Mouse (Mus musculus): Measurements from ENCODE around the gene Gm45713. TPM values are rescaled to one million over a fixed set of nuclear protein-coding genes. Genes with fewer than 3 reads are reported as not detected.
"Not testable (repeated sequence)": the region's sequence is repeated elsewhere in the genome, so short reads cannot be mapped to it uniquely, and the experiment has no call there.

The Gm45713 gene
- polyA plus RNA-seq, 1 experiment from 2014 or later = 0.19 TPM

DNA sequence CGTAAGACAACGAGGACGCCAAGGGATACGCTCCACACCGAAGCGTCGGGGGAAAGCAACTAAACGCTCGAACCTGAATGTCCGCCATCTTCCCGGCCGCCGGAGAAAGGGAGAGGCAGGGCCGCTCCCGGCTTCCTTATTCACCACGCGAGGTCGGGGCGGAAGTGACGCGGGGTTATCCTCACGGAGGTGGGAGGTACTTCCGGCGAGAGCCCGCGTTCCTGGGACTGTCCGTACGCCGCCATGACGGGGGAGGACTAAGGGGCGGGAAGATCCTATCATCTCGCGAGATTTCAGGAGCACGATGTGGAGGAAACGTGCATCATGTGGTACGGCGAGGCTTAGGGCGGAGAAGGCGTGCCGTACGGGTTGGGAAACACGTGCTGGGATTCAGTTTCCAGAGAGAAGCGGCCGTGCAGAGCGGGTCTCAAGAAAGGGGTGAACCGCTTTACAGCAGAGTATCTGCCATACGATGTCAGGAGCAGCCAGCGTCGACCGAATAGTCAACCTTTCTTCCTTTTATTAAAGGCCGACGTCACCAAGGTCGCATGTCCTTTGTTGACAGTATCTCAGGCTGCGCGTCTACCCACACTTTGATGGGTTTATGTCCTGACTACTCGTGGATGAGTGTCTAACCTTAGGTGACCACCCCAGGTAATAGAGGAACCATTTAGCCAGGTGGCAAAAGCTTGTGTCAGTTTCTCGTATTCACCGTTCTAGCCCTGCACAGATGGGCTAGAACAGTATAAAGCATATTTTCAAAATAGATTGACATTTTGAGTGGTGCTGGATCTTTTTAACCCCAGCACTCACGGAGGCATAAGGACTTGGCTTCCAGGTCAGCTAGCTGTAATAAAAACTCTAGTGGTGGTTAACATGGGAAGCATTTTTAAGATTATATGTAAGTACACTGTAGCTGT lies 11.5 kb downstream of the Gm45713 start, which contains the start of gene Rps11:
Gene Rps11, minus strand, starts transcription at position 216 of the 920 bp plus-strand sequence.
- H3K27ac ChIP-seq (replicated peaks) = peak within 1 kb of the TSS; percentile 95
- peak; percentile 100 for DNase-seq (ENCODE audit: low spot score)
- peaks cover 61% of the 10 kb centered on the region for H3K4me1 ChIP-seq
- peak within 1 kb of the TSS; percentile 95 for H3K4me3 ChIP-seq
- H3K36me3 ChIP-seq = peaks cover 75% of the 10 kb centered on the region
- H3K9me3 ChIP-seq (replicated peaks) = no peaks in the 10 kb centered on the region
- H3K27me3 ChIP-seq (ENCODE audit: low read depth, poor library complexity, severe bottlenecking) = no peaks in the 10 kb centered on the region
- WGBS = 1% methylated on average over 59 of the region's 59 CpGs

DNA sequence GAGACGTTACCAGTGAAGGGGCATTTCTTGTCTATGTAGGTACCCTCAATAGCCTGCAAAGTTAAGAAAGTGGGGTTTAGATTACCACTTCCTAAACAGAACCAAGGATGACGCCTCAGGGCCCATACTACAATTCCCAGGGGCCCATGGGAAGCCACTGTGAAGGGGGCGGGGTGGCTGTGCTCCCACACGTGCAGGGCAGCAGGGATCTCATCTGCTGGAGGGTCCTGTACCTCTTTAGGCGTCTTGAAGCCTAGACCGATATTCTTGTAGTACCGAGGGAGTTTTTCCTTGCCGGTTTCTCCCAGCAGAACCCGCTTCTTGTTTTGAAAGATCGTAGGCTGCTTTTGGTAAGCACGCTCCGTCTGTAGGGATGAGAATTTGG lies 12.9 kb downstream of the Gm45713 start:
- Histone ChIP-seq H3K4me1 (peaks cover 58% of the 10 kb centered on the region), H3K36me3 (peaks cover 89% of the 10 kb centered on the region), H3K27me3 (ENCODE audit: low read depth, poor library complexity, severe bottlenecking) (no peaks in the 10 kb centered on the region), H3K27ac (replicated peaks) (peak overlapping the region; percentile 95), H3K4me3 (peak overlapping the region; percentile 95), H3K9me3 (replicated peaks) (no peaks in the 10 kb centered on the region)
- no peak for DNase-seq (ENCODE audit: low spot score)
- 30% methylated on average over 12 of the region's 12 CpGs for WGBS

DNA sequence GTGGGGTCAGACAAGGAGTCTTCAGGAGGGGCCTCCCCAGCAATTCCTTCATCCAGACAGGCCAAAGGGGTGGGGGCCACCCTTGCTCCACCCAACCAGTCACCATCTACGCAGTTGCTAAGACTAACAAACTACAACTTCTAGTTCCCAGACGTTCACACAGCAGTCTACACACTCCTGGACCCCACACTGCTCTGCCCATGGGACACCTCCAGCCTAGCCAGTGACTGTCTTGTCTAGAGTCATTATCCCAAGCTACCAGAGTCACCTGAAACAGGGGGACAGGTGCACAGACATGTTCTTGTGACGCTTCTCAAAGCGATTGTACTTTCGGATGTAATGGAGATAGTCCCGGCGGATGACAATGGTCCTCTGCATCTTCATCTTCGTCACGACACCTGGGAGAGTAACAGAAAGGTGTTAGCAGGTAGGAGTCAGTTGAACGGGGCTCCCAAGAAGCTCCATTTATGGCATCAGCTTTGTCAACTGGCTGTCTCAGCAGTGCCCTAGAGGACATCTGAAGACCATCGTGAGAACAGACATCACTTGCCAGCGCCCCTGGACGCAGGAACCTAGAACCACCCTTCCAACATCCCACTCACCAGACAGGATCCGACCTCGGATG lies 13.4 kb downstream of the Gm45713 start:
- Histone ChIP-seq H3K27me3 (ENCODE audit: low read depth, poor library complexity, severe bottlenecking) (no peaks in the 10 kb centered on the region), H3K4me3 (peak overlapping the region; percentile 95), H3K4me1 (peaks cover 62% of the 10 kb centered on the region), H3K9me3 (replicated peaks) (no peaks in the 10 kb centered on the region), H3K27ac (replicated peaks) (peak overlapping the region; percentile 95), H3K36me3 (peaks cover 91% of the 10 kb centered on the region)
- 86% methylated on average over 15 of the region's 15 CpGs for WGBS
- DNase-seq (ENCODE audit: low spot score) = no peak

- Histone ChIP-seq H3K9me3 (replicated peaks) (no peaks in the 10 kb centered on the region), H3K27ac (replicated peaks) (0 out of 2 replicates have a peak overlapping the region, but pooled peaks have one; percentile 19), H3K27me3 (ENCODE audit: low read depth, poor library complexity, severe bottlenecking) (no peaks in the 10 kb centered on the region), H3K36me3 (peaks cover 87% of the 10 kb centered on the region), H3K4me1 (peaks cover 57% of the 10 kb centered on the region), H3K4me3 (peak overlapping the region; percentile 95; the same call in 1 of the 2 replicates)
- no peak for DNase-seq (ENCODE audit: low spot score)
Measured at GRCm38 (mm10) chr7:45121966-45122365, 14.1 kb downstream of the Gm45713 start.

DNA sequence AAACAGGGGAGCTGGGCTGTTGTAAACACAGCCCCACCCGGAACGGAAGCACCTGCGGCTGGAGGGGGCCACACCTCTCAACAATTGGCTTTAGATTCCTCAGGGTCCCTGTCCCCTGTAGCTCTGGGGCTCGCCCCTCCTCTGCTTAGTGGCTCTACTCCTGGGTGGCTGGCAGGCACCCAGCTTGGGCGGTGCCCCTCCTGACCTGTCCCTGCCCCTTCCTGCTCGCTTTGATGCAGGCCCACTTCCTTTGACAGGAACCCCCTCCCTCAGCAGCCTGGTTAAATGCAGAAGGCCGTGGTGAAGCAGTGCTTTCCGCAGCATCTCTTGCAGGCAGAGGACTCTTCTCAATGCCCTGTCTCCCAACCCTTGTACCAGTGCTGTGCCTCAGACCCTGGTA lies 14.6 kb downstream of the Gm45713 start:
- no peaks in the 10 kb centered on the region for H3K9me3 ChIP-seq (replicated peaks)
- H3K4me3 ChIP-seq = peak overlapping the region; percentile 95
- no peak for DNase-seq (ENCODE audit: low spot score)
- H3K36me3 ChIP-seq = peaks cover 82% of the 10 kb centered on the region
- H3K27ac ChIP-seq (replicated peaks) = 0 out of 2 replicates have a peak overlapping the region, but pooled peaks have one; percentile 19
- H3K4me1 ChIP-seq = peaks cover 52% of the 10 kb centered on the region
- 80% methylated on average over 8 of the region's 8 CpGs for whole genome bisulfite sequencing
- no peaks in the 10 kb centered on the region for H3K27me3 ChIP-seq (ENCODE audit: low read depth, poor library complexity, severe bottlenecking)

- Histone ChIP-seq H3K27me3 (ENCODE audit: low read depth, poor library complexity, severe bottlenecking) (no peaks in the 10 kb centered on the region), H3K9me3 (replicated peaks) (no peaks in the 10 kb centered on the region), H3K36me3 (peaks cover 68% of the 10 kb centered on the region), H3K4me3 (peak overlapping the region; percentile 1; the same call in 1 of the 2 replicates), H3K27ac (replicated peaks) (no peak overlapping the region; the same call in 1 of the 2 replicates), H3K4me1 (peaks cover 38% of the 10 kb centered on the region)
- 86% methylated on average over 5 of the region's 5 CpGs for WGBS
- no peak for DNase-seq (ENCODE audit: low spot score)
Measured at GRCm38 (mm10) chr7:45119780-45120709, 16.0 kb downstream of the Gm45713 start.

DNA sequence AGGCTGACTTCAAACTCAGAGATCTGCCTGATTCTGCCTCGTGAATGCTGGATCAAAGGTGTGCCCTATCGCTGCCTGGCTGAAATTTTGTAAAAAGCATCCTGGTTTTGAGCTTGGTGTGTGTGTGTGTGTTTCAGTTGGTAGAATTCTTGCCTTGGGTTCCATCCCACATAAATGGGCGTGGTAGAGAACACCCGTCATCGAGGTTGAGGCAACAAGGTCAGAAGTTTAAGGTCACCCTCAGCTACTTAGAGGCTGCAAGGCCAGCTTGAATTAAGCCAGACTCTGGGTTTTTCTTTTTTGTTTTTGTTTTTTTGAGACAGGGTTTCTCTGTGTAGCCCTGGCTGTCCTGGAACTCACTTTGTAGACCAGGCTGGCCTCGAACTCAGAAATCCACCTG lies 17.7 kb downstream of the Gm45713 start:
- Histone ChIP-seq H3K4me1 (peaks cover 28% of the 10 kb centered on the region), H3K4me3 (no peak overlapping the region), H3K9me3 (replicated peaks) (no peaks in the 10 kb centered on the region), H3K27me3 (ENCODE audit: low read depth, poor library complexity, severe bottlenecking) (no peaks in the 10 kb centered on the region), H3K27ac (replicated peaks) (no peak overlapping the region), H3K36me3 (peaks cover 60% of the 10 kb centered on the region)
- 86% methylated on average over 6 of the region's 6 CpGs for WGBS
- DNase-seq (ENCODE audit: low spot score) = no peak

- Histone ChIP-seq H3K4me3 (no peak overlapping the region), H3K27ac (replicated peaks) (0 out of 2 replicates have a peak overlapping the region, but pooled peaks have one; percentile 23), H3K9me3 (replicated peaks) (no peaks in the 10 kb centered on the region), H3K27me3 (ENCODE audit: low read depth, poor library complexity, severe bottlenecking) (no peaks in the 10 kb centered on the region), H3K36me3 (peaks cover 52% of the 10 kb centered on the region), H3K4me1 (peaks cover 21% of the 10 kb centered on the region)
- DNase-seq (ENCODE audit: low spot score) = no peak
- 81% methylated on average over 8 of the region's 8 CpGs for WGBS
Measured at GRCm38 (mm10) chr7:45117566-45117965, 18.5 kb downstream of the Gm45713 start.

DNA sequence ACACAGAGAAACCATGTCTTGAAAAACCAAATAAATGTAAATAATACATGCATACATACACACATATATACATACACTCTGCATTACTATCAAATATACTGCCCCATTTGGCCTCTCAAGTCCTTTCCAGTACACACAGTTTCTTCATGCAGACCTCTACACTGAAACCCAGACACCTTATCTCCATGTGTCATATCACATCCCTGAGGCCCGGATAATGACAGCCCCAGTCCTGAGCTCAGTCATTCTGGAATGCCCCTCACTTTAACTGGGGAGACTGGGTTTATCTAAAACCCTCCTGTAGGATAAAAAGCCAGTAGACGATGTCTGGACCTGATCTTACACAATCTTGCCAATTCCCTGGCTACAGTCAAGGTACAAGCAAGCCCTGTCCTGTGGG lies 22.6 kb downstream of the Gm45713 start:
- Histone ChIP-seq H3K36me3 (peaks cover 12% of the 10 kb centered on the region), H3K27ac (replicated peaks) (no peak overlapping the region), H3K4me1 (peaks cover 7% of the 10 kb centered on the region; the same call in 1 of the 2 replicates), H3K9me3 (replicated peaks) (no peaks in the 10 kb centered on the region), H3K27me3 (ENCODE audit: low read depth, poor library complexity, severe bottlenecking) (no peaks in the 10 kb centered on the region), H3K4me3 (no peak overlapping the region)
- DNase-seq (ENCODE audit: low spot score) = no peak
- WGBS = 88% methylated on average over 2 of the region's 2 CpGs

DNA sequence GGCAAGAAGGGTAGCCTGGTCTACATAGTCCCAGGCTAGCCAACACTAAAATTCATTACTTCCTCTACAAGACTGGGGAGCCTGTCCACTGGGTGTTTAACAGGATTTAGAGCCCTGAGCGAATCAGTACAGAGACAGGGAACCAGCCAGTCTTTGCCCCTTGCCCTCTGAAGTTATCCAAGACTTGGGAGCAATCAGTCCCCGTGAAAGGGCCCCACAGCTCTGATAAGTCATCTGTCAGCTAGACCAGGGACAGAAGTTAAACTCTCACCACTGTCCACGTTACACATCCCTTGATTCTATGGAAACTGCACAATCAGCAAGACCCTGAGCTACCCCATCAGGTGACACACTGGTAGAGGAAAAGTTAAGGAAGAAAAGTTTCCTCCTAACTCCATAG lies 23.5 kb downstream of the Gm45713 start:
- 79% methylated on average over 3 of the region's 3 CpGs for WGBS
- peaks cover under 1% of the 10 kb centered on the region; the same call in 1 of the 2 replicates for H3K4me1 ChIP-seq
- H3K4me3 ChIP-seq = no peak overlapping the region
- no peak overlapping the region for H3K27ac ChIP-seq (replicated peaks)
- no peaks in the 10 kb centered on the region for H3K27me3 ChIP-seq (ENCODE audit: low read depth, poor library complexity, severe bottlenecking)
- no peak for DNase-seq (ENCODE audit: low spot score)
- H3K9me3 ChIP-seq (replicated peaks) = no peaks in the 10 kb centered on the region
- peaks cover 2% of the 10 kb centered on the region; the same call in 1 of the 2 replicates for H3K36me3 ChIP-seq

GRCm38 (mm10) chr7:45111940-45112339 lies 24.1 kb downstream of the Gm45713 start:
- no peak overlapping the region for H3K27ac ChIP-seq (replicated peaks)
- no peaks in the 10 kb centered on the region for H3K36me3 ChIP-seq
- no peaks in the 10 kb centered on the region for H3K27me3 ChIP-seq (ENCODE audit: low read depth, poor library complexity, severe bottlenecking)
- peaks cover 6% of the 10 kb centered on the region for H3K4me1 ChIP-seq
- no peak overlapping the region for H3K4me3 ChIP-seq
- 67% methylated on average over 2 of the region's 2 CpGs for WGBS
- no peaks in the 10 kb centered on the region for H3K9me3 ChIP-seq (replicated peaks)
- DNase-seq (ENCODE audit: low spot score) = no peak

GRCm38 (mm10) chr7:45110089-45110488 lies 25.9 kb downstream of the Gm45713 start:
- not testable (repeated sequence) for DNase-seq (ENCODE audit: low spot score)
- 92% methylated on average over 4 of the region's 4 CpGs for WGBS

More at GRCm38 (mm10) chr7:45110089-45110488, 25.9 kb downstream of the Gm45713 start:
- H3K27me3 ChIP-seq (ENCODE audit: low read depth, poor library complexity, severe bottlenecking); H3K27ac ChIP-seq (replicated peaks); H3K4me3 ChIP-seq; H3K36me3 ChIP-seq; H3K9me3 ChIP-seq (replicated peaks): not testable (repeated sequence)
- H3K4me1 ChIP-seq = peaks cover 23% of the 10 kb centered on the region

Data from midbrain, embryonic 10.5 days (tissue).